Mouse (Mus musculus): ENCODE data around the gene Gm6993.

GRCm38 (mm10) chr12:31266686-31267085, 26.1 kb downstream of the Gm6993 start:
- TF ChIP-seq POLR2A (IDR thresholded peaks at IDR 0.05; ENCODE audit: borderline replicate concordance, insufficient read depth, low read length) (no peak), CTCF (IDR thresholded peaks at IDR 0.05; ENCODE audit: borderline replicate concordance, insufficient read depth, low read depth, low read length) (no peak)

Data from cerebellum, adult 2 months (tissue).